Mouse (Mus musculus) WW6 (cell line): Measurements from ENCODE around the gene Sdad1.
A peak's percentile ranks its signal among the peaks of the same experiment; 100 is the strongest.
"Not testable (repeated sequence)": the region's sequence is repeated elsewhere in the genome, so short reads cannot be mapped to it uniquely, and the experiment has no call there.

ENCODE experiments used
- DNase-seq: peaks from one replicate; pipeline ENCODE4 v3.0.0-alpha.2; 2013; ENCODE audit warnings: low read depth, low spot score

The Sdad1 gene

DNA sequence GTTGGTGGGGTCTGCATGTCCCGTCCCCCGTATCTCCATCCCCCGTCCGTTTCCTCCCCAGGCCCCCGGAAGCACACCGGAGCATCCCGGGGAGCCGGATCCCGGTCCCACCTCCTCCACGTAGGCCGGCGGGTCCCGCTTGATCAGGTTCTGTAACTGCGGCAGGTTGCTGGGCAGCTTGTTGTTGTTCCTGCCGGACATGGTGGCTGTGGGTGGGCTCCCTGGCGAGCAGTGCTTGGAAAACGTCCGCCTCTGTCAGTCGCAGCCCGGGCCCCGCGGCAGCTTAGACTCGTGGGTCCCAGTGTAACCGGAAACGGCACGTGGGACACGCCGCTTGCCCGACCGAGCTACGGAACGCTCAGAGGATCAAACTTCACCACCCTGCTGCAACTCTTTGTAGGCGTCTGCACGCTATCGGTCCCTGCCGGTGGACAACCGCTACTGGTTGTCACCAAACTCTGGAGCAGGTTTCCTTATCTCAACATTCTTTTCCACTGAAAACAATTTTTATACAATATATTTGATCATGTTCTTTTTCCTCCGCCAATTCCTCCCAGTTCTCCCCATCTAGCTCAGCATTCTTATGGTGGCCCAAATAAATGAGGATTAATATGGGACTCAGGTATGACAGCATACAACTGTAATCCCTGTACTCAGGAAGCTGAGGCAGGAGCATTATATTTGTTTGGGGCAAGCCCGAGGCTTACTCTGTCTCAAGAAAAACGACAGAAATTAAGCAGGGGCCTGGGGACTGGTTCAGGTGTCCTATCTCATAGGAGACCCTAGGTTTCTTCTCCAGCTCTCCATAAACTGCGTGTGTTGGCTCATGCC, at the start of gene Sdad1:
Gene Sdad1, minus strand, starts transcription at position 799 of the 831 bp plus-strand sequence.
- DNase-seq: peak; percentile 86

DNA sequence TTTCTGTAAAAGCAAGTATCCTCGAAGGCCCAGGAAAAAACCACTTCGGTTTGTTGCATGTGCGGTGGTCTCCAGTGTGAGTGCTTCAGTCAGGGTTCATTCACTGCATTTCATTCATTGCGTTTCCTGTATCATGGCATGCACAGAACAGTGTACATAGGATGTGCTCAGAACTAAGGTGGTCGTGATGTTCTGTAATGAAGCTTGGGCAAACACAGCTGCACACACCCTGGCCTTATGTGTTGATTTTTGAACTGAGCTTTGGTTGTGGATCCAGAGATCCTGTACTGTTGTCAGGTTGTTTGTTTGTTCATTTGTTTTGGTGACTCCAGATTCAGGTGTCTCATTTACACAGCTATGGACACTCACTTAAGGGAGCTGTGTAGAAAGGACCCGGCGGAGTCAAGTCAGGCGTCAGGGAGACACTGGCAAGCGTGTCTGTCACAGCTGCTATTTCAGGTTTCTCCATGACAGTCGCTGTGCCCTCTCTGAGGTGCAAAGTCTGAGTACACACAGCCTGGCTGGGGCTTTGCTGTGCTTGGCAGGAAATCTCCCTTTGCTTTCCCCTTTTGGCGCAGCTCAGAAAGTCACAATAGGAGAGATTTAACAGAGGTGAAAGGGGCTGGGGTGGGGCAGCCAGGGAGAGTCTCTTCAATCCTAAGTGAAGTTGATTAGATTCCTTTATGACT, 48.6 kb upstream of the Sdad1 start:
- no peak for DNase-seq

DNA sequence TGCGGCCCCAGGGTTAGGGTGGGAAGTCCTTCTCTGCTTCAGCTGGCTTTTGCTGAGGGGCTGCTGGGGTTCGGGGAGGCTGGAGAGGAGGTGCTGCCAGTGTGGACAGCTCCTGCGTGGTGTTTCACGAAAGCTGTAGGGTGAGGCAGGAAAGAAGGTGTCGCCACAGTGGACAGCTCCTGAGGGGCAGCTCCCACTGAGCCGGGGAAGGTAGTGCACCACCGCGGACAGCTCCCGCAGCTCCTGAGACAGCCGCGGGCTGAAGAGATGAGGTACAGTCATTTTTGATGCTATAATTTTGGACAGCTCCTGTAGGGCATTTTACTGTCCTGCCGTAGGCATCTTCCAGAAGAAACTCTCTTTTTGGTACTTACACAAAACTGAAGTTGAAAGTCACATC, 47.8 kb upstream of the Sdad1 start:
- peak; percentile 26 for DNase-seq

- DNase-seq: no peak
Measured at GRCm38 (mm10) chr5:92353517-92353916, 43.2 kb upstream of the Sdad1 start.

GRCm38 (mm10) chr5:92352716-92353115, 42.4 kb upstream of the Sdad1 start:
- DNase-seq: not testable (repeated sequence)

DNA sequence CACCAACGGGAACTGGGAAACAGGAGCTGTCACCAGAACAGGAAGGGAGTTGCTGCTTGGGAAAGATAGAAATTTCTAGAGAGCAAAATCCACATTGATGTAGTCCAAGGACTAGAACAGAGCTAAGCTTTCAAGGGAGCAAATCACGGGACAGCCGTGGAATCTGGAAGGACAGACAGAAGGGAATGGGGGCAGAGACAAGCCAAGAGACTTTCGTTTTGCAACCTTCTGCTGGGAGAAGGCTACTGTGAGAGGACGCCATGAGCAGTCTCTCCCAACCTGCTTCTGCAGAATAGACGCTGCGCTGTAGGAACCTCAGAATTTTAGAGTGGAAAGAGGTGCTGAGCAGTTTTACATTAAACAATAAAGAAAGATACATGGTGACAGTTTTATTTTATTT, 39.5 kb upstream of the Sdad1 start:
- DNase-seq: no peak

DNA sequence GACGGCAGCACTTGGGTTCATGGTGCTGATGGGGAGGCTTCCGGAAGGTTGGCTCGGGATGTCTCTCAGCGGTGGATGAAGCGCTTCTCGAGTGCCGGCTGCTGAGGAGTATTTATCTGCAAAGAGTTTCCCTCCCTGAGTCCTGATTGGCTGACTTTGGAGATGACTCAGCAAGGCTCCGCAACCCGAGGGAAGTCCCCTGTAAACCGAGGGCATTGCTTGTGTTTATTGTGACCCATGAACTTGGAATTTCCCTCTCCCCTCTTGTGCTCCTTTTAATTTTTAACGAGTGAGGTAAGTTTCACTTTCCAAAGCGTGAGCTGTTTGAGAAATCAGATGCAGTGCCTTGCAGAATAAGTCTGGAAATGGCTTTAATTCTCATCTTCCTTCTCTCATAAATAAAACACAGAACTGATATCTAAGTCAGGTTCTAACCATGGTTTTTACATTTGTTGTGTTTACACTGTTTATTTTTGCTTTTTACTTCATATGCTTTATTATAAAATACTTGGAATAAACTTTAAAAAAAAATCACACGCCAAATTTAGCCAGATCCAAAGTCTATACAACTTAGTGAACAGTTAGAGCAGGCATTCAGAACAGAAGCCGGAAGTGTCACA, 38.6 kb upstream of the Sdad1 start, which contains the start of gene Cxcl10:
Gene Cxcl10, minus strand, starts transcription at position 96 of the 620 bp plus-strand sequence.
- no peak for DNase-seq

DNA sequence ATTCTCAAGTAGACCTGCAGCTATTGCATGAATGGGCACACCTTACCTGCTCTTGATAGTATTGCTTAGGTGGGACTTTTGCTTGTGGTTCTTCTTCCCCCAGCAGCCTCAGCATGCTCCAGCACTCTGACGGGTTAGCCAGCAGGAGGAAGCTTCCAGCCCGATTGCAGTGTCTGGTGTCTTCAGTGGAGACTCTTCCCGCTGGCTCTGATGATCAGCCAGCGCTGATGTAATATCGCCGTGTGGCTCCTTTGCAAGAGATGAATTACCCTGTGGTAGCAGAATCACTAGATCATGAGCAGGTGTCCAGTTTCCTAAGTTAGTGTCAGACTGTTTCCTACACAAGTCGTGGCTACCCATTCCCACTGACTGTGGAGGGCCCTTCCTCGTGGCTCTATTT, 34.7 kb upstream of the Sdad1 start:
- DNase-seq: no peak

- DNase-seq: no peak
Measured at GRCm38 (mm10) chr5:92340606-92341005, 30.3 kb upstream of the Sdad1 start.

DNA sequence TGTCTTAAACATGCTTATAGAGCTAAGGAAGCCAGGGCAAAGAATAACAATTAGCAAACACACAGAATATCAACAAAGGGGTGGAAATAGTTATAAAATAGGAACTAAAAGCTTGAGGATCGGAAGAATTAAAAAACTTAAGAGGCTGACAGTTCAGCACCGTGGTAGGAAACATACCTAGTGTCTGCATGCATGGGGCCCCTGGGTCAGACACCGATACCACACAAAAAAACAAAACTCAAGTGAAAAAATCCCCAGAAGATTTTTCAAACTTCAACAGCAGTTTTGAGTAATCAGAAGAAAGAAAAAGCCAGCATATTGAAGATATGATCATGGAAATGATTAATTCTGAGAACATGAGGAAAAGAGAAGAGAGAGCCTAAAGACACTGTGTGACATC, 26.5 kb upstream of the Sdad1 start:
- DNase-seq: no peak

- DNase-seq: no peak
Measured at GRCm38 (mm10) chr5:92332359-92332840, 22.1 kb upstream of the Sdad1 start.

DNA sequence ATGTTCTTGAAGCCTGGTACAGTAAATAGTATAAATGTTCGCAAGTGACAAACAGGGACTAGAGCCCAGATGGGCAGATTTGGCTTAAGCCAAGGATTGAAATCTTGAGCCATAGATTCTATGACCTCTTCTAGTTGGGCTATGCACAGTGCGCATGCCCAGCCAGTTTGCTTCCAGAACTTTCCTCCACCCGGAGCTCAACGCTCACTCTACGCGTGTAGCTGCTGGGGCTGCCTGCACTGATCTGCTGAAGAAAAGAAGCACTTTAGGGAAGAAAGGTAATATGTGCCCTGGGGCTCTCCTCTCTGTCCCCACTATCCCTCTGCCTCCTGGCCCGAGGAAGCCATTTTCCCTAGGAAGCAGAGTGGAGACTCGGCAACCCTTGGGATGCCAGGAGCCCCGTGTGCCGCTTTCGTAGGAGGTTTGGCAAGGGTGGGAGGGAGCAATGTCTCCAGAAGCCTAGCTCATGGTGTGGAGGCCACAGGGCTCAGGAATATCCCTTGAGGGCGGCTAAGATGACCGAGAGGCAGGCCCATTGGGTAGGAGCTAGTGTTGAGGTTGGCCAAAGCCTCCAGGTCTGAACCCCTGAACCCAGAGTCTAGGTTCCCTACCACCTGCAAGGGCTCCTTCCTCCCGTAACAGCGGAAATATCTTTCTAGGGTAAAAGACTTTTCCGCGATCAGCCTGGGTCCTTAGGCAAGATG, 21.5 kb upstream of the Sdad1 start, which contains the start of gene Art3:
Gene Art3, plus strand, starts transcription at position 193 of the 704 bp plus-strand sequence.
- DNase-seq: no peak

- no peak for DNase-seq
Measured at GRCm38 (mm10) chr5:92331122-92331521, 20.8 kb upstream of the Sdad1 start.

- DNase-seq: no peak
Measured at GRCm38 (mm10) chr5:92327929-92328328, 17.6 kb upstream of the Sdad1 start, which contains the start of gene Cxcl9. Cxcl9 (minus strand) TSS chr5:92328079.

GRCm38 (mm10) chr5:92327367-92327766, 17.1 kb upstream of the Sdad1 start:
- DNase-seq: no peak

DNA sequence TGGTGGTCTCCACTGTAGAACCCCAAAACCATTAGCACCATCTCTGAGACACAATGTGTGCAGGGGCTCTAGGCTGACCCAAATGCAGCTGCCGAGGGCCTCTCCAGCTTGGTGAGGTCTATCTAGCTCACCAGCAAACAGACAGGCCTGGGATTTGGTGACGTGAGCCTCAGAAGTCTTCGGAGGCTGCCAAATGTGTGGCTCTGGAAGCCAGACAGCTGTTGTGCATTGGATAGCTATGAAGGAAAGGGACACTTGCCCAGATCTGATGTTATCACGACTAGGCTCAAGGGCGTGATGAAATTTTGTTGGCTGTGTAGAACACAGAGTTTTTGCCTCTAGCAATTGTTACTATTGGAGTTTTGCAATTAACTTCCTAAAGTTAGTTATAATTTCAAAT, 13.0 kb upstream of the Sdad1 start:
- no peak for DNase-seq

DNA sequence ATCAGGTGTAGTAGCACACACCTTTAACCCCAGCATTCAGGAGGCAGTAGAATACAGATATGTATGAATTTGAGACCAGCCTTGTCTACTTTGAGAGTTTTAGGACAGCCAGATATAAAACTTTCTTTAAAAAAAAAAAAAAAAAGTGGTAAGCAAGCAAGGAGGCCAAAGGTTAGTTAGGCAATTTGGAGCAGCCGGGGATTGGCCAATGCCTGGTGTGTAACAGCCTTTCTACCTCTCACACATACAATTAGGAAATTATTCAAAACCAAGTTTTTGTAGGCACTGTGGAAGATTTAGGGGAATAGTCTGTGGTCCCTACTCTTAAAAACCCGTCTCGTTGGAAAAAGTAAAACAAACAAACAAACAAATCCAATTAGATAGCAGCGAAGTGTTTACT, 12.3 kb upstream of the Sdad1 start:
- no peak for DNase-seq

DNA sequence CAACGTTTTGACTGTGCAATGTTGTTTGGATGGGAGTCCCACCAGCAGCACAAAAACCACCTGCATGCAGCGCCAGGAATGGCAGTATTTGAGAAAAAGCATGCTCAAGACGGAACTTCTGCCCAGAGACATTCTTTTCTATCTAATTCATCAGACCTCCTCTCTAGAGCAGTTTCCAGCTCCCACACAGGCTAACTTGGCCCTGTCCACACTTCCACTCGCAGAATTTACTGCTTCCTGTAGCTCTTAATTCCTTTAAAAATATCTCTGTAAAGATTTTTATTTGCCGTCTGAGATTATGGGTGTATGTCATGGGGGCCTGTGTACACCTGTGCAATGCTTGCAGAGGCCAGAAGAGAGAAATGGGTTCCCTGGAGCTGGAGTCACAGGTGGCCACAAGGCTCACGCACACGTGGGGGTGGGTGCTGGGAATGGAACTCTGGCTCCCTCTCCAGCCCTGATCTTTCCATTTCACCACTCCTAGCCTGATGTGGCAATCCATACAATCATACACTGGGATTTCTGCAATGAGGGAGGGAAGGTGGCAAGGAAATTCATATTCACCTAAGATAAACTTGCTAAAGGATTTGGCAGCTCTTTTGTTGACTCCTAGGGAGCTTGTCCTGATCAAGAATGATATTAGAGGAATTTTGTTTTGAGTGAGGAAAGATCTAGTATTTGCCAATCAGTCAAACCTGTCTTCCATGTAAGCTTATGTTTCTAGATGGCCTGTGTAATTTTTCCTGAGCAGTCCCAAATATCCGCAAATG, 11.5 kb upstream of the Sdad1 start:
- DNase-seq: no peak

- no peak for DNase-seq
Measured at GRCm38 (mm10) chr5:92318596-92318995, 8.3 kb upstream of the Sdad1 start.

DNA sequence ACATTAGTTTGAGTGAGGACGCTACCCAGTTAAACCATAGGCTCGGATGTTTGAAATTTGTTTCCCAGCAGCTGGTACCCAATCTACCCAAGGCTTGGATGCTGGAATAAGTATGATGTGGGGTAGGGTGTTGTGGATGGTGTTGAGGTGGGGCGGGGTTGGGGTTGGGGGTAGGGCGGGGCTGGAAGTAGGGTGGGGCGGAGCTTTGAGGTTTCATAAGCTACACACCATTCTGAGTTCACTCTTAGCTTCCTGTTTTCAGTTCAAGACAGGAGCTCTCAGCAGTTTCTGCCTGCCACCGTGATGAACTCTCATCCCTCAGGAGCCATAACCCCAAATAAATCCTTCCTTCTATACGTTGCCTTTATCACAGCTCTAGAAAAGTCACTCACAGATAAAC, 7.8 kb upstream of the Sdad1 start:
- DNase-seq: no peak

GRCm38 (mm10) chr5:92313776-92314175, 3.5 kb upstream of the Sdad1 start:
- DNase-seq: no peak
